Mouse (Mus musculus) stomach, postnatal 0 days (tissue): ENCODE data around the gene Mtfp1. TPM values are rescaled to one million over a fixed set of nuclear protein-coding genes. Genes with fewer than 3 reads are reported as not detected.

Source experiments
- ATAC-seq: fragments of 200-750 bp; cut with Nextera tagmentation; 2 replicates; pipeline ENCODE4 v1.8.0; 2017; ENCODE audit not compliant: low FRiP score, low TSS enrichment
- DNase-seq: peaks from one replicate; pipeline ENCODE4 v3.0.0-alpha.2; 2016; ENCODE audit warnings: low spot score
- H3K27ac ChIP-seq: fragments of 300-500 bp; sonication (generic); replicated peaks from 2 replicates; pipeline ENCODE4 v1.5.1; 2014; ENCODE audit warnings: mild to moderate bottlenecking, control low read depth
- H3K27me3 ChIP-seq: fragments of 300-500 bp; sonication (generic); 2 replicates; pipeline ENCODE4 v1.6.1; 2014; ENCODE audit warnings: low read length; ENCODE audit not compliant: control insufficient read depth, insufficient read depth
- H3K36me3 ChIP-seq: fragments of 300-500 bp; sonication (generic); 2 replicates; pipeline ENCODE4 v1.6.1; 2014; ENCODE audit warnings: low read length, mixed read lengths; ENCODE audit not compliant: control insufficient read depth, insufficient read depth
- H3K4me1 ChIP-seq: fragments of 300-500 bp; sonication (generic); replicated peaks from 2 replicates; pipeline ENCODE4 v1.6.1; 2014; ENCODE audit warnings: antibody characterized with exemption; ENCODE audit not compliant: control insufficient read depth, insufficient read depth
- H3K4me2 ChIP-seq: fragments of 300-500 bp; sonication (generic); replicated peaks from 2 replicates; pipeline ENCODE4 v1.6.1; 2014; ENCODE audit warnings: low read depth, mild to moderate bottlenecking, control low read depth, moderate library complexity
- H3K4me3 ChIP-seq: fragments of 300-500 bp; sonication (generic); 2 replicates; pipeline ENCODE4 v1.5.1; 2014; ENCODE audit warnings: low read depth, low read length, control low read depth
- H3K9ac ChIP-seq: fragments of 300-500 bp; sonication (generic); 2 replicates; pipeline ENCODE4 v1.6.1; 2014; ENCODE audit warnings: mild to moderate bottlenecking, low read length, control low read depth, mixed read lengths
- H3K9me3 ChIP-seq: fragments of 300-500 bp; sonication (generic); 2 replicates; pipeline ENCODE4 v1.6.1; 2016; ENCODE audit warnings: low read length; ENCODE audit not compliant: control insufficient read depth
- CTCF ChIP-seq: IDR thresholded peaks from 2 replicates; pipeline ENCODE4 v1.5.1; 2016; ENCODE audit warnings: antibody characterized with exemption, low read depth, mild to moderate bottlenecking, moderate library complexity
- EP300 ChIP-seq: optimal IDR thresholded peaks from 2 replicates; pipeline ENCODE3; 2016; ENCODE audit warnings: antibody characterized with exemption
- WGBS: fragments of 180-500 bp; shearing (Covaris S2); extraction: QIAGEN DNeasy Blood & Tissue Kit; methylation state at CpG from one replicate; pipeline ENCODE4 v1.1.7; 2014; 5-methylcytosine and 5-hydroxymethylcytosine counted together
- microRNA-seq: library from miRNA; unstranded; fragments of <30 nt; microRNA quantifications from one replicate; pipeline ENCODE4, GENCODE M21; 2016
- polyA plus RNA-seq: library from polyadenylated mRNA; unstranded; fragments of >200 nt; fragmentation: Nextera tagmentation; extraction: Ambion mirVana; gene quantifications from 2 replicates; pipeline ENCODE4 v1.2.1, GENCODE M21; 2015

Mtfp1 gene
- polyA plus RNA-seq, 1 experiment from 2014 or later = 19.0 TPM

DNA sequence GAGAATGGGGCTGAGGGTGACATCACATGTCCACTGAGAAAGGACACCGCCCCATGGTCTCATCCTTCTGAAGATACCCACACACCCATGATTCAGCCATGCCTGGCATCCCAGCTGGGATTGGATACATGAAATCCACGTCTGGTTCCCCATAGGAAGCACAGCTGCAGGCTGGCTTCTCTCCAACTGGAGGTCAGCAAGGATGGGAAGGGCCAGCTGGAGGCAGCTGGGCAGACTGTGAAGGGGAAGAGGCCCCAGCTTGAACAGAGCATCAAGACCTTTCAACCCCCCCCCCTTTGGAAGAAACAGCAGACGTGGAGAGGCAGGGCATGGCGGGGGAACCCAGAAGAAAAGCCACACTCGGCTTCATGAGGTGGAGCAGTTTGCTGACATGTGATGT lies 48.7 kb downstream of the Mtfp1 start:
- ATAC-seq (peak; percentile 53; the same call in 1 of the 2 replicates), DNase-seq (no peak)
- no peaks in the 10 kb centered on the region for H3K4me1 ChIP-seq
- H3K9ac ChIP-seq = no peak overlapping the region
- H3K4me3 ChIP-seq = no peak overlapping the region
- H3K36me3 ChIP-seq = no peaks in the 10 kb centered on the region
- TF ChIP-seq EP300 (no peak), CTCF (no peak)
- H3K4me2 ChIP-seq = no peak overlapping the region
- 45% methylated on average over 3 of the region's 5 CpGs for WGBS
- no peaks in the 10 kb centered on the region for H3K9me3 ChIP-seq
- H3K27ac ChIP-seq = no peak overlapping the region
- H3K27me3 ChIP-seq = no peaks in the 10 kb centered on the region

DNA sequence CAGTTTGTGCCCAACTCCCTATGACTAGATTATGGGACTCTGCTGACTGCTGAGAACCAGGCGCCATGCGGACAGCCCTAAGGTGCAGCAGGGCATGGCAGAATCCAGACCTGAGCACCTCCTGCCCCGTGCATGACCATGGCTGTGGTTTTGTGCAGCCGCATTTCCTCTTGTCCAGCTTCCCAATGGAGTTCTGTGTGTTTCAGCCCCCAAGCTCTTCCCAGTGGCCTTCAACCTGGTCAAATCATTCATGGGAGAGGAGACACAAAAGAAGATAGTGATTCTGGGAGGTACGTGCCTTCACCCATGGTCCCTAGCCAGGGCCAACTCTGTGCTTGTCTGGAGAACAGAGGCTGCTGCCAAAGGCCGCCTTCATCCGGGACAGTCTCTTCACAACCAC lies 52.2 kb downstream of the Mtfp1 start:
- H3K27me3 ChIP-seq = no peaks in the 10 kb centered on the region
- no peaks in the 10 kb centered on the region for H3K9me3 ChIP-seq
- H3K27ac ChIP-seq = no peak overlapping the region
- H3K9ac ChIP-seq = no peak overlapping the region
- WGBS = 93% methylated on average over 7 of the region's 7 CpGs
- ATAC-seq (no peak), DNase-seq (no peak)
- no peaks in the 10 kb centered on the region for H3K4me1 ChIP-seq
- TF ChIP-seq CTCF (no peak), EP300 (no peak)
- H3K4me2 ChIP-seq = no peak overlapping the region
- H3K36me3 ChIP-seq = no peaks in the 10 kb centered on the region
- H3K4me3 ChIP-seq = no peak overlapping the region

Small RNAs within 50 kb of the gene (microRNA-seq; reads per million reads assigned to microRNA genes)
- gene Mir3060 = 2.9 reads per million

Other genes with a start within 250 kb of the Mtfp1 start
- 0.42 and 0.69 TPM in 2 replicates for gene Osbp2, start 231.5 kb downstream of the Mtfp1 start, polyA plus RNA-seq
- 0.12 TPM in 2 replicates for gene 4921536K21Rik, start 200.3 kb downstream of the Mtfp1 start, polyA plus RNA-seq
- gene Dusp18, start 200.2 kb downstream of the Mtfp1 start, polyA plus RNA-seq = 2.8 TPM in 2 replicates
- gene Slc35e4, start 180.8 kb downstream of the Mtfp1 start, polyA plus RNA-seq = 7.3 and 7.5 TPM in 2 replicates
- 47.5 and 53.3 TPM in 2 replicates for gene Tcn2, start 163.3 kb downstream of the Mtfp1 start, polyA plus RNA-seq
- 41.8 and 42.6 TPM in 2 replicates for gene Pes1, start 131.5 kb downstream of the Mtfp1 start, polyA plus RNA-seq
- gene 4930556J24Rik, start 118.7 kb downstream of the Mtfp1 start, polyA plus RNA-seq = 0.08 TPM in 1 of 2 replicates, not detected in the other
- 43.4 and 52.0 TPM in 2 replicates for gene Gal3st1, start 111.8 kb downstream of the Mtfp1 start, polyA plus RNA-seq
- 2.5 and 3.8 TPM in 2 replicates for gene Sec14l4, start 64.0 kb downstream of the Mtfp1 start, polyA plus RNA-seq
- 0.12 and 0.15 TPM in 2 replicates for gene Sec14l3, start 30.6 kb downstream of the Mtfp1 start, polyA plus RNA-seq
- gene Sec14l2, start 28.0 kb upstream of the Mtfp1 start, polyA plus RNA-seq = 0.95 and 1.5 TPM in 2 replicates
- 19.6 and 23.2 TPM in 2 replicates for gene Rnf215, start 39.8 kb upstream of the Mtfp1 start, polyA plus RNA-seq
- 2.1 and 2.2 TPM in 2 replicates for gene Ccdc157, start 64.8 kb upstream of the Mtfp1 start, polyA plus RNA-seq
- 16.0 and 16.5 TPM in 2 replicates for gene Sf3a1, start 64.9 kb upstream of the Mtfp1 start, polyA plus RNA-seq
- gene Tbc1d10a, start 91.3 kb upstream of the Mtfp1 start, polyA plus RNA-seq = 35.1 and 38.5 TPM in 2 replicates
- 9.6 and 9.7 TPM in 2 replicates for gene Castor1, start 122.8 kb upstream of the Mtfp1 start, polyA plus RNA-seq
- 0.05 and 0.11 TPM in 2 replicates for gene Osm, start 141.0 kb upstream of the Mtfp1 start, polyA plus RNA-seq
- gene Lif, start 162.1 kb upstream of the Mtfp1 start, polyA plus RNA-seq = 0.61 and 1.1 TPM in 2 replicates